Mouse (Mus musculus): ENCODE measurements around the gene Zfyve9. TPM values are rescaled to one million over a fixed set of nuclear protein-coding genes. Genes with fewer than 3 reads are reported as not detected.

Gene Zfyve9
- polyA plus RNA-seq (2012; rRNA removed): 1.8 and 1.9 TPM in 2 replicates

DNA sequence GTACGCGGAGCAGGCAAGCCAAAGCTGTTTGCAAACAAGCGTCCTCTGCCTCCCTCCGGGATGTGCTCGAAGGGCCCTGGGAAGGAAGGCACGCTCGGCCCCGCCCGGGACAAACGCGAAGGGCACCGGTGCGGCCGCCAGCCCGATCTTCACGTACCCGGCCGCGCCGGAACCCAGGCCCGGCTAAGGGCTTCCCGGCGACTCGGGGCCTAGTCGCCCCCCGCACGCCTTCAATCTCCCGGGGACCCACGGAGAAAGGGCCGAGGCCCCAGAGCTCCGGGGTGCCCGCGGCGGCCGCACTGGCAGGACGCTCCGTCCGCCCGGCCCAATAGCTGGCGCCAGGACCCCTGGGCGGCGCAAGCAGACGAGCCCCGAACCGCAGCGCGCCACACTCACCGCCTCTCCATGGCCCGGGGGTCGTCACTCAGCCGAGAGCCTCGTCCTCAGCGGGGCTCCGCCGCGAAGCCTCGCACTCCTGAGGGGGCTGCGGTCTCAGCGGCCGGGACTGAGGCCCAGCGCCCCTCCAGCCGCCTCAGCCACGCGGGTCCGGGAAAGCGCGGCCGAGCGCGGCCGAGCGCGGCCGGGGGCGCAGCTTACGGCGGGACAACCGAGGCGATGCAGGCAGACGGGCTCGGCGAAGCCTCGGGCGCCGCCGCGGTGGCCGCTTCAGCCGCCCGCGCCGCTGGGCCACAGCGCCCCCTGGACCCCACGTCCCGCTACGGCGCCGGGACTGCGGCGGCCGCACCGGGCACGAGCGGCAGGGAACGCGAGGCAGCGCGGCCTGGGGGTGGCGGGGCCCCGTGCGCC lies at the start of gene Zfyve9:
Gene Zfyve9, minus strand, starts transcription at position 742 of the 807 bp plus-strand sequence.
- Histone ChIP-seq H3K27ac (ENCODE audit: control insufficient read depth, insufficient read depth, low read depth, low read length) (peak within 1 kb of the TSS; percentile 95), H3K4me1 (ENCODE audit: control insufficient read depth, insufficient read depth, low read length) (peaks cover 5% of the 10 kb centered on the region; the same call in 1 of the 2 replicates), H3K27me3 (ENCODE audit: control insufficient read depth, insufficient read depth, low read length) (no peaks in the 10 kb centered on the region), H3K36me3 (ENCODE audit: control insufficient read depth, insufficient read depth, low read length) (no peaks in the 10 kb centered on the region), H3K4me3 (ENCODE audit: control insufficient read depth, low read depth, low read length) (peak within 1 kb of the TSS; percentile 96)
- TF ChIP-seq POLR2A (IDR thresholded peaks at IDR 0.05; ENCODE audit: control insufficient read depth, low read depth, low read length) (peak; percentile 34; the same call in 1 of the 2 replicates), CTCF (IDR thresholded peaks at IDR 0.05; ENCODE audit: control insufficient read depth, insufficient read depth, insufficient replicate concordance, low read depth, low read length) (peak; percentile 32; the same call in 1 of the 2 replicates)

DNA sequence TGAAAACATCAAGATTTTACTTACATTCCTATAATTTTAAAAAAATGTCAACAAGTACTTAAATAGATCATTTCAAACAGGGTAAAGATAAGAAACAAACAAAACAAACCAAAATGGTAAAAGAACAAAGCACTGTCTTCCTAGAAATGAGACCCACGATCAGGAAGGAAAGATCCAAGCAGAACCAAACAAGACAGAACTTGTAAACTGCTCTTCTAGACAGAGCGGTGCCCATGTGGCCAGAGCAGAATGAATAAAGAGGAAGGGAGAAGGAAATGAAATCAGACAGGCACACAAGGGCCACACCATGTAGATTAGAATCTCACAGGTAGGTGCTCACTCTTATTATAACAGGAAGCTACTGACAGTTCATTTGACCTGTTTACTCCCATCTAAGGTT lies 46.0 kb upstream of the Zfyve9 start:
- H3K36me3 ChIP-seq (ENCODE audit: control insufficient read depth, insufficient read depth, low read length): peaks cover 3% of the 10 kb centered on the region; the same call in 1 of the 2 replicates
- TF ChIP-seq POLR2A (IDR thresholded peaks at IDR 0.05; ENCODE audit: control insufficient read depth, low read depth, low read length) (no peak), CTCF (IDR thresholded peaks at IDR 0.05; ENCODE audit: control insufficient read depth, insufficient read depth, insufficient replicate concordance, low read depth, low read length) (no peak)

DNA sequence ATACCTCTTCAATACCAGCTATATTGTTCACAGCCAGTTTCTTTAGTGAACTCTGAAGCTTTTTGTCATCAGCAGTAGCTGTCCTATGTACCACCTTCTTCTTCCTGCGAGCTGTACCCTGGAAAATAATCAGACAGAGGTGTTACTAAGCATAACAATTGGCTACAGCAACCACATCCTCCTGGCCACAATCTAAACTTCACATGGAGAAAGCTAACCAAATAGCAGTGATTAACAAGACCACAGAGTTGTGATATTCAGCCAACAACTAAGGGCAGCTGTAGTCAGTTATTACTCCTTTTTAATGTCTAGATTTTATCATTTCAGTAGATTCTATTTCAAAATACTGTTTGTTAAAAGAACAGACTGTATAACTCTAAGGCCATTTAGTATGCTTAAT lies 45.5 kb upstream of the Zfyve9 start:
- no peaks in the 10 kb centered on the region for H3K27me3 ChIP-seq (ENCODE audit: control insufficient read depth, insufficient read depth, low read length)
- no peak overlapping the region for H3K27ac ChIP-seq (ENCODE audit: control insufficient read depth, insufficient read depth, low read depth, low read length)
- no peaks in the 10 kb centered on the region for H3K4me1 ChIP-seq (ENCODE audit: control insufficient read depth, insufficient read depth, low read length)
- no peak overlapping the region for H3K4me3 ChIP-seq (ENCODE audit: control insufficient read depth, low read depth, low read length)
- peaks cover 3% of the 10 kb centered on the region; the same call in 1 of the 2 replicates for H3K36me3 ChIP-seq (ENCODE audit: control insufficient read depth, insufficient read depth, low read length)
- no peak for TF ChIP-seq CTCF (IDR thresholded peaks at IDR 0.05; ENCODE audit: control insufficient read depth, insufficient read depth, insufficient replicate concordance, low read depth, low read length)
- TF ChIP-seq POLR2A (IDR thresholded peaks at IDR 0.05; ENCODE audit: control insufficient read depth, low read depth, low read length): no peak

More for the DNA sequence above, 46.0 kb upstream of the Zfyve9 start:
- no peaks in the 10 kb centered on the region for H3K27me3 ChIP-seq (ENCODE audit: control insufficient read depth, insufficient read depth, low read length)
- no peaks in the 10 kb centered on the region for H3K4me1 ChIP-seq (ENCODE audit: control insufficient read depth, insufficient read depth, low read length)
- H3K27ac ChIP-seq (ENCODE audit: control insufficient read depth, insufficient read depth, low read depth, low read length): no peak overlapping the region
- no peak overlapping the region for H3K4me3 ChIP-seq (ENCODE audit: control insufficient read depth, low read depth, low read length)

DNA sequence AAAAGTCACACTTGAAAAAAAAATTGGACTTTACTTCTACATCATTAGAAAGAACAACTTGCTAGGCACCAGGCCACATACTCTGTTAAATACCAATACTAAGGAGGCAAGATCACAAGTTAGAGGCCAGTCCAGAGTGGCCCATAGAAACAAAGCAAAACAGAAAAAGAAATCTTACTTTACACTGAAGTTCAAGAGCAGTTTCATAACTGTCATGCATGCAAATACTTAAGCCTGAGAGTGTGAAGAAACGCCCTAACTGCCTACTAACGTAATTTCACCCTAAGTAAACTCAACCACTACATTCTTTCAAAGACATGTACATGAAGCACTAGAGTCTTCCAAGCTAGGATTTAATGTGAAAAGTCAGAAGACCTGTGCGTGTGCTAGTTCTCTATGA lies 45.1 kb upstream of the Zfyve9 start:
- H3K4me3 ChIP-seq (ENCODE audit: control insufficient read depth, low read depth, low read length): no peak overlapping the region
- peaks cover 3% of the 10 kb centered on the region; the same call in 1 of the 2 replicates for H3K36me3 ChIP-seq (ENCODE audit: control insufficient read depth, insufficient read depth, low read length)
- H3K4me1 ChIP-seq (ENCODE audit: control insufficient read depth, insufficient read depth, low read length): no peaks in the 10 kb centered on the region
- H3K27me3 ChIP-seq (ENCODE audit: control insufficient read depth, insufficient read depth, low read length): no peaks in the 10 kb centered on the region
- TF ChIP-seq CTCF (IDR thresholded peaks at IDR 0.05; ENCODE audit: control insufficient read depth, insufficient read depth, insufficient replicate concordance, low read depth, low read length) (no peak), POLR2A (IDR thresholded peaks at IDR 0.05; ENCODE audit: control insufficient read depth, low read depth, low read length) (no peak)
- no peak overlapping the region for H3K27ac ChIP-seq (ENCODE audit: control insufficient read depth, insufficient read depth, low read depth, low read length)

DNA sequence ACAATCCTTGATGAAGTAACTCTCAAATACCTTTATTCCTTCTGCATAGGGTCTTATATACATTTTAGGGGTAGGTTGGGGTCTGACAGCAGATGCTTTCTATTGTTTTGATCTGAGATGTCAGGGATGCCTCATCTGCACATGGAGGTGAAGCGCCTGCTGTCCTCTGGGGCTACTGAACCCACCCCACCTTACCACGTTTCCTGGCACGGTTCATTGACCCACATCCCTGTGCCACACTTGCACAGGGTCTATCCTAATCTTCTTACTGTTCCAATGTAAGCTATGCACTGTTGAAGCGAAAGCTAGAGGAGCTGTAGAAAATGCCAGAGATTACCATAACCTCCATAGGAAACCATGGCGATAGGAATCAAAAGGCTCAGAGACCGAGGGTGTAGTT lies 31.0 kb upstream of the Zfyve9 start:
- no peaks in the 10 kb centered on the region for H3K27me3 ChIP-seq (ENCODE audit: control insufficient read depth, insufficient read depth, low read length)
- no peak overlapping the region for H3K4me3 ChIP-seq (ENCODE audit: control insufficient read depth, low read depth, low read length)

DNA sequence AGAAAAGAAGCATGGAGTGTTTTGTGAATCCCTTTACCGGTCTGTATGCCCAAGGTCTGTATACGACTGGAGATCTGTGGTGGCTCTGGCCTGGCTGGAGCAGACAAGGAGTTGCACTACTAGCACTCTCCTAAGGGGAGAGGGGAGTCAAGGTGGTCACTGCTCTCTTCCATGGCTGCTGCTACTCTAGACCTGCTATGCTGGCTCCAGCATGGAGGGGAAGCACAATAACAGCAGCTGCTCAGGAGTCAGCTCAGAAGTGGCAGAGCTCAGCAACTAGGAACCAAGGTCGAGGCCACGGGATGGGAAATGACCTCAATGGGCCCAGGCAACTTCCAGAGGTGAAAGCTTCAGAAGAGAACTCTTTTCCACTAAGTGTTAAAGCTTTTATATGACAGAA lies 30.5 kb upstream of the Zfyve9 start:
- Histone ChIP-seq H3K27ac (ENCODE audit: control insufficient read depth, insufficient read depth, low read depth, low read length) (no peak overlapping the region), H3K4me3 (ENCODE audit: control insufficient read depth, low read depth, low read length) (no peak overlapping the region), H3K36me3 (ENCODE audit: control insufficient read depth, insufficient read depth, low read length) (peaks cover 1% of the 10 kb centered on the region; the same call in 1 of the 2 replicates), H3K27me3 (ENCODE audit: control insufficient read depth, insufficient read depth, low read length) (no peaks in the 10 kb centered on the region), H3K4me1 (ENCODE audit: control insufficient read depth, insufficient read depth, low read length) (no peaks in the 10 kb centered on the region)
- no peak for TF ChIP-seq CTCF (IDR thresholded peaks at IDR 0.05; ENCODE audit: control insufficient read depth, insufficient read depth, insufficient replicate concordance, low read depth, low read length)
- TF ChIP-seq POLR2A (IDR thresholded peaks at IDR 0.05; ENCODE audit: control insufficient read depth, low read depth, low read length): no peak

More for the DNA sequence above, 31.0 kb upstream of the Zfyve9 start:
- peaks cover 1% of the 10 kb centered on the region; the same call in 1 of the 2 replicates for H3K36me3 ChIP-seq (ENCODE audit: control insufficient read depth, insufficient read depth, low read length)
- no peaks in the 10 kb centered on the region for H3K4me1 ChIP-seq (ENCODE audit: control insufficient read depth, insufficient read depth, low read length)
- H3K27ac ChIP-seq (ENCODE audit: control insufficient read depth, insufficient read depth, low read depth, low read length): no peak overlapping the region
- no peak for TF ChIP-seq POLR2A (IDR thresholded peaks at IDR 0.05; ENCODE audit: control insufficient read depth, low read depth, low read length)

DNA sequence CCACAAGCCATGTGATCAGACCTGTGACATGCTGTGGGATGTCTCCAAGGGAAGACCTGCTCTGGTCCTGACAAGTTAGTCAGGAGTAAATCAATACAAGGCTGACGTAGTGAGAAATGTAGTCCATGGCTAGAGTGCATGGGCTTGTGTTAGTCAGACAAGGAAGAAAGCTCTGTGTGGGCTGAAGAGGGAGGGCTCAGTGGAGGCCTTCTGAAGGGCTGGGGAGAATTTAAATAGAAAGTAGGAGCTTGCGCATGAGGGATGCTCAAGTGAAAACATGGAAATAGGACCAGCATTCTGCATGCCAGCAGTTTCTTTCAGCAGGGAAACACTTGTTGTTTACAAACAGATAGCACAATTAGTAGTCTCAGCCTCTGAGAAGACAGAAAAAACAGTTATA lies 22.9 kb upstream of the Zfyve9 start:
- Histone ChIP-seq H3K27ac (ENCODE audit: control insufficient read depth, insufficient read depth, low read depth, low read length) (no peak overlapping the region), H3K36me3 (ENCODE audit: control insufficient read depth, insufficient read depth, low read length) (no peaks in the 10 kb centered on the region), H3K4me3 (ENCODE audit: control insufficient read depth, low read depth, low read length) (no peak overlapping the region), H3K4me1 (ENCODE audit: control insufficient read depth, insufficient read depth, low read length) (peaks cover 10% of the 10 kb centered on the region), H3K27me3 (ENCODE audit: control insufficient read depth, insufficient read depth, low read length) (no peaks in the 10 kb centered on the region)
- TF ChIP-seq CTCF (IDR thresholded peaks at IDR 0.05; ENCODE audit: control insufficient read depth, insufficient read depth, insufficient replicate concordance, low read depth, low read length) (no peak), POLR2A (IDR thresholded peaks at IDR 0.05; ENCODE audit: control insufficient read depth, low read depth, low read length) (no peak)
